Mouse (Mus musculus) cerebellum, adult 2 months (tissue): Measurements from ENCODE around the gene Cntnap5a. TPM values are rescaled to one million over a fixed set of nuclear protein-coding genes. Genes with fewer than 3 reads are reported as not detected.
"Not testable (repeated sequence)": the region's sequence is repeated elsewhere in the genome, so short reads cannot be mapped to it uniquely, and the experiment has no call there.

Experiments used
- DNase-seq, 2 experiments: peaks; one replicate each; pipeline ENCODE4 v3.0.0; 2021
- H3K27ac ChIP-seq: fragments of 200-500 bp; 2 replicates; pipeline ENCODE4 v1.5.1; 2012; ENCODE audit warnings: low read length, control low read depth, inconsistent platforms; ENCODE audit not compliant: insufficient read depth
- H3K27me3 ChIP-seq: fragments of 200-500 bp; 2 replicates; pipeline ENCODE4 v1.6.1; 2012; ENCODE audit warnings: inconsistent platforms, mild to moderate bottlenecking, low read length, moderate library complexity; ENCODE audit not compliant: control insufficient read depth, insufficient read depth
- H3K4me1 ChIP-seq: fragments of 200-500 bp; 2 replicates; pipeline ENCODE4 v1.6.1; 2011; ENCODE audit warnings: low read length; ENCODE audit not compliant: control insufficient read depth, insufficient read depth
- H3K4me3 ChIP-seq: fragments of 200-500 bp; replicated peaks from 2 replicates; pipeline ENCODE3; 2011; ENCODE audit warnings: mild to moderate bottlenecking, low read depth, low read length, control low read depth; ENCODE audit not compliant: insufficient read depth
- CTCF ChIP-seq: fragments of 200-500 bp; IDR thresholded peaks from 2 replicates; pipeline ENCODE4 v1.5.1; 2011; ENCODE audit warnings: low read depth, mild to moderate bottlenecking, control low read depth, low read length, moderate library complexity, borderline replicate concordance; ENCODE audit not compliant: insufficient read depth
- POLR2A ChIP-seq: fragments of 200-500 bp; IDR thresholded peaks from 2 replicates; pipeline ENCODE4 v1.6.1; 2011; ENCODE audit warnings: low read length, control low read depth, borderline replicate concordance; ENCODE audit not compliant: insufficient read depth
- WGBS: fragments of 180-500 bp; shearing (Covaris S2); methylation state at CpG from one replicate; pipeline ENCODE4 v1.1.7; 2018; 5-methylcytosine and 5-hydroxymethylcytosine counted together
- polyA plus RNA-seq: library from polyadenylated mRNA; depleted of rRNA; stranded (reverse); fragments of >200 nt; gene quantifications from 2 replicates; pipeline ENCODE4 v1.2.3, GENCODE M21; 2012

Gene Cntnap5a
- polyA plus RNA-seq, 1 experiment = 4.8 TPM

DNA sequence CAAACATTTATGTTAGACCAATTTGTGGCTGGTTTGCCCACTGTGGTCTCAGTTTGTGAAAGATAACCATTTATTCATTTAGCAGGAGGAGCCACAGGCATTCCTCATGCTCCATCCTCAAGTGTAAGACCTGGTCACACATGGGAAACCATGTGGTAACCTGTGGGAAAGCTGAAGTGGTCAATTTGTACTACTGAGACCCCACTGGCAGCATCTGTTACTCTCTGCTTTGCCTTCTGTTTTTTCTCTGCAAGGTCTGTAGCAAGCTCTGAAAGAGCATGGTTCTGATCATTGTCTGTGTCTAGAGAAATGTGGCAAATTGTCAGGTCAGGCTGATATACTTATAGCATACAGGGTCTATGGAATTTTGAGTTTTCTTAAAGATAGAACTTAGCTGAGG, 423.8 kb downstream of the Cntnap5a start:
- no peak overlapping the region for H3K27ac ChIP-seq
- no peaks in the 10 kb centered on the region for H3K27me3 ChIP-seq
- no peak for DNase-seq
- TF ChIP-seq POLR2A = no peak
- TF ChIP-seq CTCF = no peak
- H3K4me3 ChIP-seq = no peak overlapping the region
- no peaks in the 10 kb centered on the region for H3K4me1 ChIP-seq

DNA sequence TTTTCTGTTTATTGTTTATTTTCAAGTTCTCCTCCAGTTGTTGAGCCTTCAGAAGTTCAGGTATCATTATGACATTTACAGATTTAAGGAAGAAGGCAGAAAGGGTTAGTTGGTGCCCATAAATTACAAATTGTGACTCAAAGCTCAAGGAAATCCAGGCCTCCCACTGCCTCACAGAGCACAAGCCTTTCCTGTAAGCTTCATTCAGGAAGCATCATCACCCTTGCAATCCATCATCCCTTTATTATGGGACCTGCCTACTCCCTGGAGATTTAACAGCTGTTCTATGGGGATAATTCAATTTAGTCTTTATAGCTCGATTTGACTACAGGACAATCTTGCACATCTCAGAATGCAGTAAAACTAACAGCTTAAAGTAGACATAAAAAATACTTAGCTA, 441.2 kb downstream of the Cntnap5a start:
- Histone ChIP-seq H3K4me3 (no peak overlapping the region), H3K27ac (no peak overlapping the region), H3K27me3 (no peaks in the 10 kb centered on the region), H3K4me1 (no peaks in the 10 kb centered on the region)
- DNase-seq = no peak
- no peak for TF ChIP-seq CTCF
- TF ChIP-seq POLR2A = no peak
- 37% methylated on average over 1 of the region's 1 CpGs for WGBS

- no peak overlapping the region for H3K4me3 ChIP-seq
- DNase-seq = no peak
- WGBS = 78% methylated on average over 2 of the region's 2 CpGs
- H3K27ac ChIP-seq = no peak overlapping the region
- H3K4me1 ChIP-seq = no peaks in the 10 kb centered on the region
- TF ChIP-seq CTCF (no peak), POLR2A (no peak)
- H3K27me3 ChIP-seq = no peaks in the 10 kb centered on the region
Measured at GRCm38 (mm10) chr1:116127085-116127484, 442.5 kb downstream of the Cntnap5a start.

DNA sequence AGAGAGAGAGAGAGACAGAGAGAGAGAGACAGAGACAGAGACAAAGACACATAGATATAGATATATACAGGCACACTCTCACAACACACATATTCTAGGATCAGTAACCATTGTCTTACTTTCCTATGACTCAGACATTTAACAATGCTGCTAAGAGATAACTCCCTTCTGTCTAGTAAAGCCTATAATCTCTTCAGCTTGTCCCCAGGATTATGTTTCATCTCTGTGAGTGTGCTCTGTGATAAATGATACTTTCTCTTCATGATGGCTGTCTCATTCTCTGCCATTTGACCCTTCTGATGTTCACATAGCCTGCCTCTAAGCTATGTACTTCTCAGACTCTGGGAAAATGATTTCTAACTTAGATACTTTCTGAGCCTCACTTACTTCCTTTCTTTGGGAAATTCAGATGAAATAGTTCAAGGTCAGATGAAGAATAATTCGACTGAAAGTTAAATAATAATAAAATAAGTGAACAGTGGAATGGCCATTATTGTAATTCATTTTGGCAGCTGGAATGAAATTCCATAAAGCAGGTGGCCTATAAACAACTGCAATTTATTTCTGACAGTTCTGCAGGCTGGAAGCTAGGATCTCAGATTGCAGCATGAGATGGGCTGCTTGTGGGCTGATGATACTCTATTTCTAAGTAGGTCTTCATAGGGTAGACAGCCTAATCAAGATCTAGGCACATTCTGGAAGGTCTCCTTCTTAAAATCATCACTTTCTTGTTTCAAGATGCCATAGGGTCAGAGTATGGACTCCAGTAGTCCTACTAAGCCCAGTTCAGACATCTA, 444.1 kb downstream of the Cntnap5a start:
- TF ChIP-seq CTCF (no peak), POLR2A (no peak)
- WGBS = 50% methylated on average over 1 of the region's 1 CpGs

GRCm38 (mm10) chr1:116132471-116132870, 447.9 kb downstream of the Cntnap5a start:
- Histone ChIP-seq H3K4me3 (no peak overlapping the region), H3K4me1 (no peaks in the 10 kb centered on the region), H3K27ac (no peak overlapping the region), H3K27me3 (no peaks in the 10 kb centered on the region)
- no peak for DNase-seq
- TF ChIP-seq CTCF (no peak), POLR2A (no peak)

More for the DNA sequence above, 444.1 kb downstream of the Cntnap5a start:
- Histone ChIP-seq H3K4me1 (no peaks in the 10 kb centered on the region), H3K27me3 (no peaks in the 10 kb centered on the region), H3K4me3 (no peak overlapping the region), H3K27ac (no peak overlapping the region)
- no peak for DNase-seq

DNA sequence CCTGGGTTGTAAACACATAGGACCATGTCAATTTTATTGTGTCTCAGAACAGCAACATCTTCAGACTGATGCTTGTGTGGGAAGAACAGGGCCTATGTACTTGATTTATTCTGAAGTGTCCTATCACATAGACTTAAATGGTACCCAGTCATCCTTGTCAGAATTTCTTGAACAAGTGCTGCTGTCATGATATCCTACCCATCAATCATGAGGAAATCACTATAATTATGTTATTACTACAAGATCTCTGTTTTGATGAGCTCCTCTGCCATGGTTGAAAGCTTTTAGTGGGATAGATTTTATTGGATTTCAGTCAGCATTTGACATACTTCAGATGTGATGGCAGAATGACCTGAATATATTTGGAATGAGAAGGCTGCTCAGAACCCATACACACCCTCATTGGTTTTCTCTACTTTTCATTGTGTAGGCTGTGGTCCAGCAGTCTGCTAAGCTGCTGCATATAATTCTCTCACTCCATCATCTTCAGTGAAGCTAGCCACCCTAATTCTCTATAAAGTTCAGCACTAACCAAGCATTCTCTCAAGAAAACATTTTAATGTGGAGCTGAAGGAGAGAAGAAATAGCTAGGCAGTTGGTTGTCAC, 465.3 kb downstream of the Cntnap5a start:
- Histone ChIP-seq H3K4me1 (no peaks in the 10 kb centered on the region), H3K4me3 (no peak overlapping the region), H3K27ac (no peak overlapping the region), H3K27me3 (no peaks in the 10 kb centered on the region)
- DNase-seq = no peak
- no peak for TF ChIP-seq CTCF
- no peak for TF ChIP-seq POLR2A

DNA sequence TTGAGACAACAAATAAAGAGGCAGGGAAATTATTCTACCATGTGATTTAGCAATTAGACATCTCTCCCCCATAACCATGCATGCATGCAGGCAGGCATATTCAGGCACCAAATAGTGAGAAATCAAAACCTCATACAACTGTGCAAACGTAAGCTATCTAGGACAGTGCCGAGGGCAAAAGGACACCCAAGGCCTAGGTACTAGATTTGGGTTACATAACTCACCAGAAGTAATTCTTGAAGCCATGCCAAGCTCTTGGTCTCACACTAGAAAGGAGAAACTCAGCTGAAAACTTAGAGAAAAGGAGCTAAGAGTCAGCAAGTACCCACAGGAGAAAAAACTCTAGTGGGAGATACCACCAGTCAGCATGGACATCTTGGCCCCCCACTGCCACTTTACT, 499.9 kb downstream of the Cntnap5a start:
- H3K4me1 ChIP-seq = no peaks in the 10 kb centered on the region
- TF ChIP-seq POLR2A (no peak), CTCF (no peak)
- H3K27ac ChIP-seq = no peak overlapping the region
- H3K4me3 ChIP-seq = no peak overlapping the region
- WGBS = 87% methylated on average over 2 of the region's 2 CpGs
- peak in 1 of 2 experiments; percentile 12 for DNase-seq
- H3K27me3 ChIP-seq = no peaks in the 10 kb centered on the region

GRCm38 (mm10) chr1:116188142-116188541, 503.6 kb downstream of the Cntnap5a start:
- not testable (repeated sequence) for H3K4me3 ChIP-seq, DNase-seq, H3K27me3 ChIP-seq, H3K4me1 ChIP-seq, H3K27ac ChIP-seq
- 35% methylated on average over 1 of the region's 1 CpGs for WGBS
